Mouse (Mus musculus) liver, embryonic 14.5 days (tissue): Measurements from ENCODE around the gene Mgst3. TPM values are rescaled to one million over a fixed set of nuclear protein-coding genes. Genes with fewer than 3 reads are reported as not detected.
A peak's percentile ranks its signal among the peaks of the same experiment; 100 is the strongest.

Experiments
- ATAC-seq: fragments of 200-750 bp; cut with Nextera tagmentation; 2 replicates; pipeline ENCODE4 v1.8.0; 2017; ENCODE audit warnings: moderate number of reproducible peaks, mild to moderate bottlenecking, moderate library complexity; ENCODE audit not compliant: insufficient read depth
- DNase-seq, 3 experiments: peaks; one replicate each; pipeline ENCODE4 v3.0.0-alpha.2; 2012 to 2013; ENCODE audit warnings: low read depth in 3 of 3, low spot score in 3 of 3
- H3K27ac ChIP-seq: fragments of 300-500 bp; sonication (generic); 2 replicates; pipeline ENCODE4 v1.5.1; 2014; ENCODE audit warnings: moderate library complexity, mild to moderate bottlenecking, control low read depth, inconsistent platforms
- H3K27me3 ChIP-seq: fragments of 300-500 bp; sonication (generic); 2 replicates; pipeline ENCODE4 v1.6.1; 2014; ENCODE audit warnings: mild to moderate bottlenecking, low read length, moderate library complexity; ENCODE audit not compliant: control insufficient read depth, insufficient read depth
- H3K36me3 ChIP-seq: fragments of 300-500 bp; sonication (generic); replicated peaks from 2 replicates; pipeline ENCODE4 v1.6.1; 2014; ENCODE audit warnings: low read depth; ENCODE audit not compliant: control insufficient read depth, insufficient read depth
- H3K4me1 ChIP-seq, 2 experiments: fragments of 200-500 bp in 1 of 2; fragments of 300-500 bp in 1 of 2; sonication (generic) in 1 of 2; replicated peaks; 2 replicates each; pipeline ENCODE4 v1.6.1; 2012 to 2014; ENCODE audit warnings: antibody characterized with exemption in 1 of 2, inconsistent platforms in 1 of 2, low read length in 1 of 2; ENCODE audit not compliant: control insufficient read depth in 2 of 2, insufficient read depth in 2 of 2
- H3K4me2 ChIP-seq: fragments of 300-500 bp; sonication (generic); 2 replicates; pipeline ENCODE4 v1.6.1; 2014; ENCODE audit warnings: low read depth, mild to moderate bottlenecking, control low read depth, moderate library complexity
- H3K4me3 ChIP-seq, 2 experiments: fragments of 200-500 bp in 1 of 2; fragments of 300-500 bp in 1 of 2; sonication (generic) in 1 of 2; 2 replicates each; pipeline ENCODE4 v1.5.1; 2012 to 2014; ENCODE audit warnings: low read depth in 2 of 2, low read length in 2 of 2, mild to moderate bottlenecking in 2 of 2, control low read depth in 1 of 2, inconsistent platforms in 1 of 2, moderate library complexity in 1 of 2; ENCODE audit not compliant: insufficient read depth in 1 of 2
- H3K9ac ChIP-seq: fragments of 300-500 bp; sonication (generic); replicated peaks from 2 replicates; pipeline ENCODE4 v1.6.1; 2014; ENCODE audit warnings: mild to moderate bottlenecking, control low read depth, moderate library complexity
- H3K9me3 ChIP-seq: fragments of 300-500 bp; sonication (generic); 2 replicates; pipeline ENCODE4 v1.6.1; 2016; ENCODE audit warnings: low read length, mixed read lengths; ENCODE audit not compliant: control insufficient read depth
- CTCF ChIP-seq: IDR thresholded peaks from 2 replicates; pipeline ENCODE4 v1.5.1; 2016; ENCODE audit warnings: antibody characterized with exemption, low read depth, control low read depth
- EP300 ChIP-seq: IDR thresholded peaks from 2 replicates; pipeline ENCODE4 v1.6.1; 2016; ENCODE audit warnings: antibody characterized with exemption, low read depth
- WGBS: fragments of 180-500 bp; shearing (Covaris S2); extraction: QIAGEN DNeasy Blood & Tissue Kit; methylation state at CpG from one replicate; pipeline ENCODE4 v1.1.7; 2014; ENCODE audit not compliant: insufficient replicate concordance; 5-methylcytosine and 5-hydroxymethylcytosine counted together
- polyA plus RNA-seq, 2 experiments: library from polyadenylated mRNA; depleted of rRNA in 1 of 2; stranded (reverse) in 1 of 2; unstranded in 1 of 2; fragments of >200 nt; fragmentation: Nextera tagmentation in 1 of 2; extraction: Ambion mirVana in 1 of 2; gene quantifications; 2 replicates each; pipeline versions ENCODE4 v1.2.1 to v1.2.3; 2012 to 2014

The Mgst3 gene
- polyA plus RNA-seq (2012; rRNA removed): 330 and 468 TPM in 2 replicates
- 596 and 611 TPM in 2 replicates for polyA plus RNA-seq (2014; fragmentation: Nextera tagmentation; extraction: Ambion mirVana)

DNA sequence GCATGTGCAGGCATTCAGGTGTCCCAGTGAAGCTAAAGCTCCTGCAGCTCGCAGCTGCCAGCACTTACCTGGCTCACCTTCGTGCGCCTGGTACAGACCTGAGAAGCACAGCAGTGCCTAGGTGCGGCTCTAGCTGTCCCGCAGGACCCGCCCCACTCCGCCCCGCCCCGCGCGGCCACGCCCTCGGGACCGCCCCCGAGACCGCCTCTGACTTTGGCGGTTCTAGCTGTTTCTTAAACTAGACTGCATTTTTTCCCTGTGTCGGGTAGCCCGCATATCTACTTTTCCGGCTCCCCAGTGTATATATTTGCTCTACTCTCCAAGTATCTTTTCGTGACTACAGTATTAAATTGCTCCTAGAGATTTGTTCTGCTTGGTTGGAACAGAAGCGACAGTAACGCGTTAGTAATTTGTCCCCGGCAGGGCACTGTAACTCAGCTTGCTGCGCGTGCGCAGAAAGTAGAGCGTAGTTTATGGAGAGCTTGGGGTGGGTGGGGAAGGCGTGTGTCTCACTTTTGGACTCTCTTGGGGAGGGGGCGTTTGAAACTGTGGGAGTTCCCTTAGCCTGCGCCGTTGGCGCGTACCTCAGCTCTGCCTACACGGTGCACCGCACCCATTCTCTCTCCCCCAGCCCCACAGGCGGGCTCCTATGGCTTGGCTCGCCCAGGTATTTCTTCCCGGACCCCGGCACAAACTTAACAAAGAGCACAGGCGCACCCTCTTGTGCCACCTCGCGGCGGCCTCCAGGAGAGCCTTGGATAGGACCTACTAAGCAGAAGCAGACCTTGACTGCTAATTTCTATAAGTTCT is at the start of gene Mgst3:
Mgst3 (minus strand) TSS at position 159 of the 810 bp plus-strand sequence.
- Histone ChIP-seq H3K4me2 (peak within 1 kb of the TSS; percentile 81), H3K4me3 (peak within 1 kb of the TSS; percentile 81 to 93), H3K36me3 (peaks cover 17% of the 10 kb centered on the region), H3K9ac (peak within 1 kb of the TSS; percentile 89), H3K27me3 (peaks cover 6% of the 10 kb centered on the region), H3K9me3 (no peaks in the 10 kb centered on the region), H3K4me1 (peaks cover 25 to 30% of the 10 kb centered on the region in 2 experiments), H3K27ac (peak within 1 kb of the TSS; percentile 68)
- TF ChIP-seq CTCF: peak; percentile 89
- 0 out of 2 replicates have a peak, but pooled peaks have one; percentile 18 for TF ChIP-seq EP300
- DNase-seq (peak; percentile 87 to 94 (median 87)), ATAC-seq (peak; percentile 90)
- WGBS: under 1% methylated on average over 45 of the region's 45 CpGs

DNA sequence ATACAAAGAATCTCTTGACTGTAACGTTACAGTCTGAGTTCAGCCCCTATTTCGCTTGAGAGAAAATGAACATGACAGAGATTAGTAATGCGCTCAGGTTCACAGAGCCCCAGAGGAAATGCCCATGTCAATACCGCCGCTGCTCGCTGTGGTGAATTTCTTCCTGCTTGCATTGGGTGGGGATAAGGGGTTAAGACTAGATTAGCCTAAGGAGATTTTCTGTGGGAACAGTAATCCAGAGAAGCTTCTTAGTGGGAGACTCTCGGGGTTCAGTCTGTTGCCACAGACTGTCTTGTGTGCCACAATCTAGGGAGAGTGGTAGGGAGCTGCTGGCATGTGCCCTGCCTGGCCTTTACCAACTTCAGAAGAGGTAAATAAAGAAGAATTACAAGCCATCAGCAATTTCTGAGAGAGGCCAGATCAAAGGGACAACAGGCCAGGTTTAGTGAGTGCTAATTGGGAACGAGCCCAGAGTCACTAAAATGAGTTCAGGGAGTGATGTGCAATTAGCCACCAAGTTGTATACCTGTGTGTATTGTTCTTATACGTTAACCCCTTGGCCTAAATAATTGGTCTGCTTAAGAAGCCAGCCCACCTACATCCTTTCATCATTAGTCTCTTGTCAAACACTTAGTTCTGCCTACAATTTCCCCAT is 44.7 kb upstream of the Mgst3 start:
- Histone ChIP-seq H3K9me3 (no peaks in the 10 kb centered on the region), H3K4me1 (peaks cover 0 to 3% of the 10 kb centered on the region in 2 experiments; a peak in 1 of 4 replicates), H3K27me3 (no peaks in the 10 kb centered on the region), H3K4me2 (no peak overlapping the region), H3K36me3 (no peaks in the 10 kb centered on the region), H3K27ac (no peak overlapping the region), H3K4me3 (no peak overlapping the region), H3K9ac (no peak overlapping the region)
- no peak for TF ChIP-seq EP300
- DNase-seq: no peak
- WGBS: 54% methylated on average over 9 of the region's 9 CpGs
- no peak for ATAC-seq

DNA sequence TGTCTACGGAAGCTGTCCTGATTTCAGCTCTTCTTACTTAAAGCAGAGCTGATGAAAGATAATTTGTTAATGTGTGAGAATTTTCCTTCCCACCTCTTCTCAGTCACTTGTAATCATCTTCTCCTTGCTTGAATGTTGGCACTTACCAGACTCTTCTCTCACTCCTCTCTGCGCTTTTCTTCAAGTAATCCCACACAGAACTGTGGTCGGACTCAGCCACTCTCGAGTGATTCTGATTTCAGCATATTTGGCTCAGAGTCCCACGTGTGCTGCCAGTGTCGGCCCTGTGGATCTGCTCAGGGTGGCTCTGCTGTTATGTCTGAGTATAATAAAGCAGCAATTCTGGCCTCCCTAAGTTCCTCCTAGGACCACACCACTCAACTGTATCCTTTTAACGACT is 43.5 kb upstream of the Mgst3 start:
- H3K4me3 ChIP-seq: no peak overlapping the region
- H3K27me3 ChIP-seq: no peaks in the 10 kb centered on the region
- no peak overlapping the region for H3K27ac ChIP-seq
- H3K4me2 ChIP-seq: no peak overlapping the region
- DNase-seq (no peak), ATAC-seq (no peak)
- H3K9me3 ChIP-seq: no peaks in the 10 kb centered on the region
- 65% methylated on average over 7 of the region's 7 CpGs for WGBS
- H3K9ac ChIP-seq: no peak overlapping the region
- H3K36me3 ChIP-seq: no peaks in the 10 kb centered on the region
- H3K4me1 ChIP-seq: no peaks in the 10 kb centered on the region
- TF ChIP-seq CTCF: no peak
- TF ChIP-seq EP300: no peak

DNA sequence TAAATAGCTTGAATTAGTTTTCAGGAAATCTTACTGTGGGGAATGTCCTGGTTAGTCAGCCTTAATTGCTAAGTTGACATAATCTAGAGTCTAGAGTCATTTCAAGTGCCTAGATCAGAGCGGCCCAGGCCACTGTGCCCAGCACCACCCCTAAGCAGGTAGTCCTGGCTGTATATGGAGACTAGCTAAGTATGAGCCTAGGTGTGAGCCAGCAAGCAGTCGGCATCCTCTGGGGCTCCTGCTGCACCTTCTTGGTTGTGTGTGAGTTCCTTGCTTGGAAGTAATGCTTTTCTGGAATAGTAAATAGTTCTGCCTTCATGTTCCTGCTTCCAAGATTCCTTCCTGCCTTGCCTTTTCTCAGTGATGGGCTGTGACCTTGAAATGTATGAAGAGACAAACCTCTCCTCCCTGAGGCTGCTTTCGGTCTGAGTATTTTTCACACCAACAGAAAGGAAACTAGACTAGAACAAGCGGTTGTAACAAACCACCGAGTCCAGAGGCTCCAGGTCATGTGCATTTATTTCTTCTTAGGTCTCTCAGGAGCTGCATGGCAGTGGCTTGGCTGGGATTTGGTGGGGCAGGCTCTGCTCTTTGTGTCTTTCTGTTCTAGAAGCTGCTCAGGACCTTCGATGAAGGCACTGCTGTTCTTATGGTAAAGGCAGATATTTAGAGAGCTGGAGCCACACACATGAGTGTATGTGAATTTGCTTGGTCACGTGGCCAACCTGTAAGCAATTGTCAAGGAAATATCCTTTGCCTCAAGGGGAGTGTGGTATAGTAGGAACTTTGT is 42.7 kb upstream of the Mgst3 start:
- no peaks in the 10 kb centered on the region for H3K9me3 ChIP-seq
- H3K4me2 ChIP-seq: no peak overlapping the region
- TF ChIP-seq EP300 (no peak), CTCF (no peak)
- no peak for ATAC-seq
- 55% methylated on average over 7 of the region's 7 CpGs for WGBS
- no peaks in the 10 kb centered on the region for H3K36me3 ChIP-seq
- no peak overlapping the region for H3K27ac ChIP-seq
- H3K4me3 ChIP-seq: no peak overlapping the region
- H3K9ac ChIP-seq: no peak overlapping the region
- DNase-seq: no peak
- no peaks in the 10 kb centered on the region for H3K27me3 ChIP-seq
- H3K4me1 ChIP-seq: no peaks in the 10 kb centered on the region
